Mouse (Mus musculus): ENCODE results near the gene Hivep3. TPM values are rescaled to one million over a fixed set of nuclear protein-coding genes. Genes with fewer than 3 reads are reported as not detected.

Hivep3 gene
- polyA plus RNA-seq, 1 experiment from 2014 or later, result 16.5 TPM

GRCm38 (mm10) chr4:119871861-119872582, 138.4 kb downstream of the Hivep3 start:
- no peaks in the 10 kb centered on the region for H3K27me3 ChIP-seq (ENCODE audit: control insufficient read depth, insufficient read depth, low read length)
- H3K27ac ChIP-seq, result no peak overlapping the region
- no peak overlapping the region for H3K4me2 ChIP-seq (replicated peaks)
- H3K9ac ChIP-seq, result no peak overlapping the region
- no peak for DNase-seq (ENCODE audit: low spot score)
- no peaks in the 10 kb centered on the region for H3K36me3 ChIP-seq (replicated peaks; ENCODE audit: control insufficient read depth, insufficient read depth)
- no peak for ATAC-seq (ENCODE audit: low FRiP score)
- H3K9me3 ChIP-seq (ENCODE audit: control insufficient read depth, low read length), result no peaks in the 10 kb centered on the region
- WGBS, result 92% methylated on average over 10 of the region's 10 CpGs
- no peak overlapping the region for H3K4me3 ChIP-seq (replicated peaks; ENCODE audit: low read length)
- H3K4me1 ChIP-seq (replicated peaks; ENCODE audit: control insufficient read depth, insufficient read depth, low read length), result no peaks in the 10 kb centered on the region

- Histone ChIP-seq H3K36me3 (replicated peaks; ENCODE audit: control insufficient read depth, insufficient read depth) (no peaks in the 10 kb centered on the region), H3K4me1 (replicated peaks; ENCODE audit: control insufficient read depth, insufficient read depth, low read length) (no peaks in the 10 kb centered on the region), H3K9me3 (ENCODE audit: control insufficient read depth, low read length) (no peaks in the 10 kb centered on the region), H3K4me3 (replicated peaks; ENCODE audit: low read length) (no peak overlapping the region), H3K4me2 (replicated peaks) (no peak overlapping the region), H3K27ac (no peak overlapping the region), H3K27me3 (ENCODE audit: control insufficient read depth, insufficient read depth, low read length) (no peaks in the 10 kb centered on the region), H3K9ac (no peak overlapping the region)
- ATAC-seq (ENCODE audit: low FRiP score) (no peak), DNase-seq (ENCODE audit: low spot score) (no peak)
- 73% methylated on average over 6 of the region's 6 CpGs for WGBS
Observed at GRCm38 (mm10) chr4:119873935-119874334, 140.4 kb downstream of the Hivep3 start.

GRCm38 (mm10) chr4:119875592-119875991, 142.0 kb downstream of the Hivep3 start:
- DNase-seq (ENCODE audit: low spot score) (no peak), ATAC-seq (ENCODE audit: low FRiP score) (no peak)
- H3K9ac ChIP-seq, result no peak overlapping the region
- H3K4me2 ChIP-seq (replicated peaks), result no peak overlapping the region
- no peaks in the 10 kb centered on the region for H3K27me3 ChIP-seq (ENCODE audit: control insufficient read depth, insufficient read depth, low read length)
- H3K36me3 ChIP-seq (replicated peaks; ENCODE audit: control insufficient read depth, insufficient read depth), result no peaks in the 10 kb centered on the region
- WGBS, result 91% methylated on average over 2 of the region's 2 CpGs
- no peak overlapping the region for H3K27ac ChIP-seq
- H3K9me3 ChIP-seq (ENCODE audit: control insufficient read depth, low read length), result no peaks in the 10 kb centered on the region
- H3K4me3 ChIP-seq (replicated peaks; ENCODE audit: low read length), result no peak overlapping the region
- no peaks in the 10 kb centered on the region for H3K4me1 ChIP-seq (replicated peaks; ENCODE audit: control insufficient read depth, insufficient read depth, low read length)

- H3K4me3 ChIP-seq (replicated peaks; ENCODE audit: low read length), result no peak overlapping the region
- ATAC-seq (ENCODE audit: low FRiP score) (no peak), DNase-seq (ENCODE audit: low spot score) (no peak)
- no peaks in the 10 kb centered on the region for H3K4me1 ChIP-seq (replicated peaks; ENCODE audit: control insufficient read depth, insufficient read depth, low read length)
- H3K36me3 ChIP-seq (replicated peaks; ENCODE audit: control insufficient read depth, insufficient read depth), result no peaks in the 10 kb centered on the region
- H3K27ac ChIP-seq, result no peak overlapping the region
- H3K4me2 ChIP-seq (replicated peaks), result no peak overlapping the region
- WGBS, result 67% methylated on average over 8 of the region's 8 CpGs
- H3K9ac ChIP-seq, result no peak overlapping the region
- no peaks in the 10 kb centered on the region for H3K27me3 ChIP-seq (ENCODE audit: control insufficient read depth, insufficient read depth, low read length)
- H3K9me3 ChIP-seq (ENCODE audit: control insufficient read depth, low read length), result no peaks in the 10 kb centered on the region
Observed at GRCm38 (mm10) chr4:119876535-119877160, 143.1 kb downstream of the Hivep3 start.

- no peak for ATAC-seq (ENCODE audit: low FRiP score)
- WGBS, result 92% methylated on average over 5 of the region's 5 CpGs
- Histone ChIP-seq H3K36me3 (replicated peaks; ENCODE audit: control insufficient read depth, insufficient read depth) (no peaks in the 10 kb centered on the region), H3K9me3 (ENCODE audit: control insufficient read depth, low read length) (no peaks in the 10 kb centered on the region), H3K4me3 (replicated peaks; ENCODE audit: low read length) (no peak overlapping the region), H3K4me2 (replicated peaks) (no peak overlapping the region), H3K9ac (no peak overlapping the region), H3K4me1 (replicated peaks; ENCODE audit: control insufficient read depth, insufficient read depth, low read length) (no peaks in the 10 kb centered on the region), H3K27ac (no peak overlapping the region), H3K27me3 (ENCODE audit: control insufficient read depth, insufficient read depth, low read length) (no peaks in the 10 kb centered on the region)
- DNase-seq (ENCODE audit: low spot score), result no peak
Observed at GRCm38 (mm10) chr4:119878218-119878617, 144.6 kb downstream of the Hivep3 start.

GRCm38 (mm10) chr4:119879671-119880070, 146.1 kb downstream of the Hivep3 start:
- H3K9ac ChIP-seq, result no peak overlapping the region
- no peaks in the 10 kb centered on the region for H3K36me3 ChIP-seq (replicated peaks; ENCODE audit: control insufficient read depth, insufficient read depth)
- no peak for DNase-seq (ENCODE audit: low spot score)
- H3K4me1 ChIP-seq (replicated peaks; ENCODE audit: control insufficient read depth, insufficient read depth, low read length), result no peaks in the 10 kb centered on the region
- H3K4me3 ChIP-seq (replicated peaks; ENCODE audit: low read length), result no peak overlapping the region
- H3K9me3 ChIP-seq (ENCODE audit: control insufficient read depth, low read length), result no peaks in the 10 kb centered on the region
- WGBS, result 54% methylated on average over 5 of the region's 5 CpGs
- no peak for ATAC-seq (ENCODE audit: low FRiP score)
- H3K27ac ChIP-seq, result no peak overlapping the region
- no peak overlapping the region for H3K4me2 ChIP-seq (replicated peaks)
- no peaks in the 10 kb centered on the region for H3K27me3 ChIP-seq (ENCODE audit: control insufficient read depth, insufficient read depth, low read length)

GRCm38 (mm10) chr4:119880270-119880669, 146.7 kb downstream of the Hivep3 start:
- no peak for DNase-seq (ENCODE audit: low spot score)
- WGBS, result 79% methylated on average over 7 of the region's 7 CpGs
- Histone ChIP-seq H3K36me3 (replicated peaks; ENCODE audit: control insufficient read depth, insufficient read depth) (no peaks in the 10 kb centered on the region), H3K9ac (no peak overlapping the region), H3K4me2 (replicated peaks) (no peak overlapping the region), H3K4me3 (replicated peaks; ENCODE audit: low read length) (no peak overlapping the region), H3K27me3 (ENCODE audit: control insufficient read depth, insufficient read depth, low read length) (no peaks in the 10 kb centered on the region), H3K27ac (no peak overlapping the region), H3K9me3 (ENCODE audit: control insufficient read depth, low read length) (no peaks in the 10 kb centered on the region), H3K4me1 (replicated peaks; ENCODE audit: control insufficient read depth, insufficient read depth, low read length) (no peaks in the 10 kb centered on the region)
- ATAC-seq (ENCODE audit: low FRiP score), result no peak

GRCm38 (mm10) chr4:119881292-119881691, 147.7 kb downstream of the Hivep3 start:
- WGBS, result 88% methylated on average over 4 of the region's 4 CpGs
- ATAC-seq (ENCODE audit: low FRiP score), result no peak

GRCm38 (mm10) chr4:119882401-119882800, 148.8 kb downstream of the Hivep3 start:
- Histone ChIP-seq H3K9me3 (ENCODE audit: control insufficient read depth, low read length) (no peaks in the 10 kb centered on the region), H3K27me3 (ENCODE audit: control insufficient read depth, insufficient read depth, low read length) (no peaks in the 10 kb centered on the region), H3K9ac (no peak overlapping the region), H3K4me1 (replicated peaks; ENCODE audit: control insufficient read depth, insufficient read depth, low read length) (no peaks in the 10 kb centered on the region), H3K4me3 (replicated peaks; ENCODE audit: low read length) (no peak overlapping the region), H3K27ac (no peak overlapping the region), H3K36me3 (replicated peaks; ENCODE audit: control insufficient read depth, insufficient read depth) (no peaks in the 10 kb centered on the region), H3K4me2 (replicated peaks) (no peak overlapping the region)
- WGBS, result 41% methylated on average over 4 of the region's 4 CpGs
- DNase-seq (ENCODE audit: low spot score) (no peak), ATAC-seq (ENCODE audit: low FRiP score) (no peak)

More at GRCm38 (mm10) chr4:119881292-119881691, 147.7 kb downstream of the Hivep3 start:
- H3K4me2 ChIP-seq (replicated peaks), result no peak overlapping the region
- no peak overlapping the region for H3K4me3 ChIP-seq (replicated peaks; ENCODE audit: low read length)
- no peak overlapping the region for H3K9ac ChIP-seq
- H3K36me3 ChIP-seq (replicated peaks; ENCODE audit: control insufficient read depth, insufficient read depth), result no peaks in the 10 kb centered on the region
- no peak overlapping the region for H3K27ac ChIP-seq
- H3K9me3 ChIP-seq (ENCODE audit: control insufficient read depth, low read length), result no peaks in the 10 kb centered on the region
- no peak for DNase-seq (ENCODE audit: low spot score)
- no peaks in the 10 kb centered on the region for H3K4me1 ChIP-seq (replicated peaks; ENCODE audit: control insufficient read depth, insufficient read depth, low read length)
- no peaks in the 10 kb centered on the region for H3K27me3 ChIP-seq (ENCODE audit: control insufficient read depth, insufficient read depth, low read length)
